Mouse (Mus musculus) cerebellum, postnatal 4 days (tissue): ENCODE results near the gene Commd6.

Experiments used
- DNase-seq, 2 experiments: peaks; one replicate each; pipeline ENCODE4 v3.0.0; 2022; ENCODE audit warnings: low spot score in 2 of 2, mixed read lengths in 1 of 2

The Commd6 gene

GRCm38 (mm10) chr14:101640153-101640843, at the start of gene Commd6:
Commd6 (minus strand) TSS chr14:101640686.
- DNase-seq: peak; percentile 66 to 83

GRCm38 (mm10) chr14:101688406-101688805, 47.9 kb upstream of the Commd6 start:
- DNase-seq: no peak

- DNase-seq: no peak
These were observed 47.2 kb upstream of the Commd6 start for GRCm38 (mm10) chr14:101687696-101688095.

- DNase-seq: no peak
These were observed 31.7 kb upstream of the Commd6 start for GRCm38 (mm10) chr14:101672226-101672625.

- no peak for DNase-seq
These were observed 28.1 kb upstream of the Commd6 start for GRCm38 (mm10) chr14:101668626-101669025.

GRCm38 (mm10) chr14:101666536-101666935, 26.1 kb upstream of the Commd6 start:
- no peak for DNase-seq

GRCm38 (mm10) chr14:101666056-101666455, 25.6 kb upstream of the Commd6 start:
- DNase-seq: no peak

GRCm38 (mm10) chr14:101664274-101664673, 23.8 kb upstream of the Commd6 start:
- no peak for DNase-seq

GRCm38 (mm10) chr14:101661654-101662412, 21.3 kb upstream of the Commd6 start:
- no peak for DNase-seq

GRCm38 (mm10) chr14:101656307-101656706, 15.8 kb upstream of the Commd6 start:
- no peak for DNase-seq

GRCm38 (mm10) chr14:101654526-101654909, 14.0 kb upstream of the Commd6 start:
- no peak for DNase-seq

GRCm38 (mm10) chr14:101653581-101654525, 13.4 kb upstream of the Commd6 start, which contains the start of gene Uchl3:
Uchl3 (plus strand) TSS chr14:101653967.
- peak; percentile 100 for DNase-seq

- no peak for DNase-seq
These were observed 12.1 kb upstream of the Commd6 start for GRCm38 (mm10) chr14:101652571-101652970.

- DNase-seq: no peak
These were observed 10.1 kb upstream of the Commd6 start for GRCm38 (mm10) chr14:101650551-101650950.

GRCm38 (mm10) chr14:101644948-101645347, 4.5 kb upstream of the Commd6 start:
- no peak for DNase-seq

- no peak for DNase-seq
These were observed 3.1 kb downstream of the Commd6 start for GRCm38 (mm10) chr14:101637381-101637780.

- no peak for DNase-seq
These were observed 4.7 kb downstream of the Commd6 start for GRCm38 (mm10) chr14:101635765-101636164.

- DNase-seq: no peak
These were observed 9.9 kb downstream of the Commd6 start for GRCm38 (mm10) chr14:101630548-101630947.

- no peak for DNase-seq
These were observed 22.8 kb downstream of the Commd6 start for GRCm38 (mm10) chr14:101617680-101618079.

GRCm38 (mm10) chr14:101616178-101616577, 24.3 kb downstream of the Commd6 start:
- DNase-seq: no peak

- DNase-seq: no peak
These were observed 27.3 kb downstream of the Commd6 start for GRCm38 (mm10) chr14:101613206-101613605.

- no peak for DNase-seq
These were observed 29.8 kb downstream of the Commd6 start for GRCm38 (mm10) chr14:101610701-101611100.
